Mouse (Mus musculus) 3134 (cell line): ENCODE measurements around the gene Gm45837.
A peak's percentile ranks its signal among the peaks of the same experiment; 100 is the strongest.

Experiments used
- DNase-seq: peaks from one replicate; pipeline ENCODE4 v3.0.0-alpha.2; 2011; ENCODE audit warnings: low spot score; ENCODE audit not compliant: insufficient read length; ENCODE audit errors: extremely low read depth

Gene Gm45837

GRCm38 (mm10) chr7:101410267-101410936 is at the start of gene Gm45837:
Gene Gm45837, plus strand, starts transcription at chr7:101410886.
- DNase-seq = no peak

- no peak for DNase-seq
Observed at GRCm38 (mm10) chr7:101361021-101361420, 49.7 kb upstream of the Gm45837 start.

- no peak for DNase-seq
Observed at GRCm38 (mm10) chr7:101361767-101362166, 48.9 kb upstream of the Gm45837 start.

GRCm38 (mm10) chr7:101362791-101363191 is 47.9 kb upstream of the Gm45837 start:
- no peak for DNase-seq

GRCm38 (mm10) chr7:101363914-101364313 is 46.8 kb upstream of the Gm45837 start:
- DNase-seq = no peak

- DNase-seq = no peak
Observed at GRCm38 (mm10) chr7:101367901-101368852, 42.5 kb upstream of the Gm45837 start.

GRCm38 (mm10) chr7:101369666-101370065 is 41.0 kb upstream of the Gm45837 start:
- DNase-seq = no peak

GRCm38 (mm10) chr7:101373082-101373481 is 37.6 kb upstream of the Gm45837 start:
- DNase-seq = no peak

- no peak for DNase-seq
Observed at GRCm38 (mm10) chr7:101374155-101374554, 36.5 kb upstream of the Gm45837 start.

- no peak for DNase-seq
Observed at GRCm38 (mm10) chr7:101376701-101377340, 33.9 kb upstream of the Gm45837 start.

- peak; percentile 70 for DNase-seq
Observed at GRCm38 (mm10) chr7:101377741-101378262, 32.9 kb upstream of the Gm45837 start.

- DNase-seq = no peak
Observed at GRCm38 (mm10) chr7:101378285-101378684, 32.4 kb upstream of the Gm45837 start.

- DNase-seq = no peak
Observed at GRCm38 (mm10) chr7:101378796-101379465, 31.8 kb upstream of the Gm45837 start.

- DNase-seq = no peak
Observed at GRCm38 (mm10) chr7:101379732-101380131, 31.0 kb upstream of the Gm45837 start.

- no peak for DNase-seq
Observed at GRCm38 (mm10) chr7:101381512-101381911, 29.2 kb upstream of the Gm45837 start.

- DNase-seq = no peak
Observed at GRCm38 (mm10) chr7:101382378-101382777, 28.3 kb upstream of the Gm45837 start.

GRCm38 (mm10) chr7:101383756-101384155 is 26.9 kb upstream of the Gm45837 start:
- no peak for DNase-seq

- DNase-seq = no peak
Observed at GRCm38 (mm10) chr7:101384931-101385330, 25.8 kb upstream of the Gm45837 start.

- no peak for DNase-seq
Observed at GRCm38 (mm10) chr7:101385331-101385733, 25.4 kb upstream of the Gm45837 start.

- no peak for DNase-seq
Observed at GRCm38 (mm10) chr7:101385866-101386452, 24.7 kb upstream of the Gm45837 start.
